Mouse (Mus musculus) midbrain, embryonic 11.5 days (tissue): Measurements from ENCODE around the gene Gm29866. TPM values are rescaled to one million over a fixed set of nuclear protein-coding genes. Genes with fewer than 3 reads are reported as not detected.
"Not testable (repeated sequence)": the region's sequence is repeated elsewhere in the genome, so short reads cannot be mapped to it uniquely, and the experiment has no call there.

Source experiments
- ATAC-seq: fragments of 200-750 bp; cut with Nextera tagmentation; 2 replicates; pipeline ENCODE4 v1.8.0; 2017; ENCODE audit warnings: moderate TSS enrichment, moderate library complexity; ENCODE audit not compliant: low FRiP score
- DNase-seq: peaks from one replicate; pipeline ENCODE4 v3.0.0; 2015; ENCODE audit warnings: low spot score; ENCODE audit errors: missing footprints
- H3K27ac ChIP-seq: fragments of 300-500 bp; sonication (generic); 2 replicates; pipeline ENCODE4 v1.5.1; 2014; ENCODE audit warnings: low read depth, low read length
- H3K27me3 ChIP-seq: fragments of 300-500 bp; sonication (generic); 2 replicates; pipeline ENCODE4 v1.6.1; 2014; ENCODE audit warnings: mild to moderate bottlenecking, low read length, moderate library complexity, mixed read lengths; ENCODE audit not compliant: control insufficient read depth, insufficient read depth
- H3K36me3 ChIP-seq: fragments of 300-500 bp; sonication (generic); 2 replicates; pipeline ENCODE4 v1.6.1; 2014; ENCODE audit warnings: mild to moderate bottlenecking, low read length, moderate library complexity, mixed read lengths; ENCODE audit not compliant: control insufficient read depth, insufficient read depth
- H3K4me1 ChIP-seq: fragments of 300-500 bp; sonication (generic); 2 replicates; pipeline ENCODE4 v1.6.1; 2014; ENCODE audit warnings: low read length; ENCODE audit not compliant: control insufficient read depth, insufficient read depth
- H3K4me2 ChIP-seq: fragments of 300-500 bp; sonication (generic); 2 replicates; pipeline ENCODE4 v1.6.1; 2014; ENCODE audit warnings: mild to moderate bottlenecking, moderate library complexity
- H3K4me3 ChIP-seq: fragments of 300-500 bp; sonication (generic); 2 replicates; pipeline ENCODE4 v1.5.1; 2014; ENCODE audit warnings: low read depth, low read length
- H3K9ac ChIP-seq: fragments of 300-500 bp; sonication (generic); 2 replicates; pipeline ENCODE4 v1.6.1; 2014; ENCODE audit warnings: low read length
- H3K9me3 ChIP-seq: fragments of 300-500 bp; sonication (generic); 2 replicates; pipeline ENCODE4 v1.6.1; 2016; ENCODE audit warnings: low read length; ENCODE audit not compliant: control insufficient read depth
- WGBS: fragments of 180-500 bp; shearing (Covaris S2); extraction: QIAGEN DNeasy Blood & Tissue Kit; methylation state at CpG from one replicate; pipeline ENCODE4 v1.1.7; 2014; 5-methylcytosine and 5-hydroxymethylcytosine counted together
- polyA plus RNA-seq: library from polyadenylated mRNA; unstranded; fragments of >200 nt; fragmentation: Nextera tagmentation; extraction: Ambion mirVana; gene quantifications from 2 replicates; pipeline ENCODE4 v1.2.1, GENCODE M21; 2014

Gene Gm29866
- not detected in 2 replicates for polyA plus RNA-seq

- not testable (repeated sequence) for H3K27me3 ChIP-seq, H3K27ac ChIP-seq, H3K4me2 ChIP-seq, ATAC-seq, H3K36me3 ChIP-seq, H3K4me3 ChIP-seq, H3K4me1 ChIP-seq, H3K9me3 ChIP-seq, H3K9ac ChIP-seq, DNase-seq
- WGBS: no CpG with 5 or more reads among the region's 6 CpGs
Measured at GRCm38 (mm10) chrY:20993557-20993956, at the start of gene Gm29866. Gene Gm29866, minus strand, starts transcription at chrY:20993657.

Other genes starting within 250 kb of the Gm29866 start
- gene Gm20909, start 170.9 kb upstream of the Gm29866 start, polyA plus RNA-seq: not detected in 2 replicates
- not detected in 2 replicates for gene Gm20865, start 247.9 kb upstream of the Gm29866 start, polyA plus RNA-seq